Mouse (Mus musculus) heart, embryonic 11.5 days (tissue): Measurements from ENCODE around the gene Ergic2. TPM values are rescaled to one million over a fixed set of nuclear protein-coding genes. Genes with fewer than 3 reads are reported as not detected.

Source experiments
- ATAC-seq: fragments of 200-750 bp; cut with Nextera tagmentation; replicated peaks from 2 replicates; pipeline ENCODE4 v1.8.0; 2017; ENCODE audit warnings: moderate library complexity; ENCODE audit not compliant: insufficient number of reproducible peaks, low FRiP score, low TSS enrichment
- H3K27ac ChIP-seq: fragments of 300-500 bp; sonication (generic); 2 replicates; pipeline ENCODE4 v1.5.1; 2014; ENCODE audit warnings: mild to moderate bottlenecking, low read depth, low read length
- H3K27me3 ChIP-seq: fragments of 300-500 bp; sonication (generic); 2 replicates; pipeline ENCODE4 v1.6.1; 2014; ENCODE audit warnings: mild to moderate bottlenecking, low read length, mixed read lengths; ENCODE audit not compliant: control insufficient read depth, insufficient read depth
- H3K36me3 ChIP-seq: fragments of 300-500 bp; sonication (generic); 2 replicates; pipeline ENCODE4 v1.6.1; 2014; ENCODE audit warnings: mild to moderate bottlenecking, low read length, moderate library complexity, mixed read lengths; ENCODE audit not compliant: control insufficient read depth, insufficient read depth
- H3K4me1 ChIP-seq: fragments of 300-500 bp; sonication (generic); 2 replicates; pipeline ENCODE4 v1.6.1; 2014; ENCODE audit warnings: low read length; ENCODE audit not compliant: control insufficient read depth, insufficient read depth
- H3K4me2 ChIP-seq: fragments of 300-500 bp; sonication (generic); 2 replicates; pipeline ENCODE4 v1.6.1; 2014; ENCODE audit warnings: mild to moderate bottlenecking, moderate library complexity
- H3K4me3 ChIP-seq: fragments of 300-500 bp; sonication (generic); 2 replicates; pipeline ENCODE4 v1.5.1; 2014; ENCODE audit warnings: low read depth, low read length
- H3K9ac ChIP-seq: fragments of 300-500 bp; sonication (generic); 2 replicates; pipeline ENCODE4 v1.6.1; 2014; ENCODE audit warnings: mild to moderate bottlenecking, low read depth, low read length, moderate library complexity
- H3K9me3 ChIP-seq: fragments of 300-500 bp; sonication (generic); replicated peaks from 2 replicates; pipeline ENCODE4 v1.6.1; 2016; ENCODE audit warnings: low read length; ENCODE audit not compliant: control insufficient read depth
- WGBS: fragments of 180-500 bp; shearing (Covaris S2); extraction: QIAGEN DNeasy Blood & Tissue Kit; methylation state at CpG from one replicate; pipeline ENCODE4 v1.1.7; 2014; ENCODE audit not compliant: insufficient replicate concordance; 5-methylcytosine and 5-hydroxymethylcytosine counted together
- polyA plus RNA-seq: library from polyadenylated mRNA; unstranded; fragments of >200 nt; fragmentation: Nextera tagmentation; extraction: Ambion mirVana; gene quantifications from 2 replicates; pipeline ENCODE4 v1.2.1, GENCODE M21; 2014

Gene Ergic2
- polyA plus RNA-seq, 1 experiment from 2014 or later, result 176 TPM

DNA sequence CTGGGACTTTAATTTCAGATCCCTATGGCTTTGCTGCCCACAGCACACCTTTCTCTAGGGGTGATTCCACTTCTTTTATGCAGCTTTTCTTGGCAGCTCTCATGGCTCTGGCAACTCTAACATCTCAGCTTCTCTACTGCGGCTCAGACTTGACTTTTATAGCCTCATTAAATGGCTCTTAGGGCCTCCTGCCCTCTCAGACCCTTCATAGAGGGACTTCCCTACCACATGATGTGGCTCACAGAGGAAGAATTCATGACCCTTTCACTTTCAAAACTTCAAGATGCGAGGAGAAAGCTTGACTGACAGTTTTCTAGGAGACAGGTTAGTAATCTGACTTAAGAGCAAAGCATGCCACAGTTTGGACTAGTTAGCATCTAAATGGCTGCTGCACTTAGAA lies 10.5 kb upstream of the Ergic2 start:
- Histone ChIP-seq H3K9me3 (no peaks in the 10 kb centered on the region), H3K27ac (no peak overlapping the region), H3K9ac (no peak overlapping the region), H3K27me3 (no peaks in the 10 kb centered on the region), H3K36me3 (no peaks in the 10 kb centered on the region), H3K4me1 (no peaks in the 10 kb centered on the region), H3K4me3 (no peak overlapping the region), H3K4me2 (no peak overlapping the region)
- WGBS, result 80% methylated on average over 2 of the region's 2 CpGs
- no peak for ATAC-seq

DNA sequence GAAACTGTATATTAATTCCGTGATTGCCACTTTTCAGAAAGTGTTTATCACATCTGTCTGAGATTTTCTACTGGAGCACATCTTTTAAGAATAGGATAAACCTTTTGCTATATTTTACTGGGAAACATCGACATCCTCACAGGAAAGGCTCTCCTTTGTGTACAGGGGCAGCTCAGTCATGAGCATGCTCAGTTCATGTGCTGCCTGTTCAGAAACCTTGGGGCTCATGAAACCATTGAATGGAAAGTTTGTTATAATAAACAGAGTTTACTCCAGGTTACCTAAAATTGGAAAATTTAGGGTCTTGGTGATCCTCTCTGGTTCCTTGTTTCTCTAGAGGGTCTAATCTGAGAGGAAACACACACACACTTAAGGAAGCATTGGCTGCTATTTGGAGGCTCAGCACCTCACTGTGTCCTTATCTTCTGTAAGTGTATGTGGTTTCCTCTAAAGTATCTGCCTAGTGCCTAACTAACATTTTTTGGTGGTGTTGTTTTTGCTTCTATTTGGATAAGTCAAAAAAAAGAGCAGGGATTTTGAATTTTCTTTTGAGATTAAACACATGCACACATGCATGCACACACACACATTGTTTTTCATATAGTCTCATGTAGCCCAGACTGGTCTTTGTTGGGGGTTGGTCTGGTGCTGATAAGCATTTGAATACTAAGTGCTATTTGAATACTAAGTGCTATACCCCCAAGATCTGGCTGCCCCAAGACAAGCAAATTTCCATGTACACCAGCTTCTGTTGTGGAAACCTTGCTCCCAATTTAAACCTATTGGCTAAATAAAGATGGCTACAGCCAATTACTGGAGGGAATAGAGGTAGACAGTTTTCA lies 6.3 kb upstream of the Ergic2 start:
- Histone ChIP-seq H3K4me1 (no peaks in the 10 kb centered on the region), H3K9me3 (no peaks in the 10 kb centered on the region), H3K9ac (no peak overlapping the region), H3K4me2 (no peak overlapping the region), H3K27ac (no peak overlapping the region), H3K27me3 (no peaks in the 10 kb centered on the region), H3K36me3 (no peaks in the 10 kb centered on the region), H3K4me3 (no peak overlapping the region)
- 80% methylated on average over 2 of the region's 2 CpGs for WGBS
- no peak for ATAC-seq

DNA sequence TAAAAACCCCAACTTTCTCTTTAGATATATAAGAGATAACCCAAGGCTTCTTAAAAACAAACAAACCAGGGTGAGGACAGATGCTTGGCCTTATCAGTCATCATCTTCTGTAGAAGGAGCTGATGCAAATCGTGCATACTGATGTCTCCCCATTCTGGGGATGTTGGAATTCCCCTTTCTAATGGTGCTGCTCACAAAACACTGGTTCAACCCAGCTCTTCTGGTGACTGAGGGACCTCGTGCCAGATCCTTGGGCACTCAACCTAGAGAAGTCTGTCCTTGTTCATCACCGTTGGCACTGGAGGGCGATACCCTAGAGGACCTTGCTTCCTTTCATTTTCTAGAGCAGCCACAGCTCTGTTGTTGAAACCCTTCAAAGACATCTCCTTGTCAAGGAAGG lies 4.6 kb upstream of the Ergic2 start:
- H3K4me1 ChIP-seq, result peaks cover 4% of the 10 kb centered on the region; the same call in 1 of the 2 replicates
- no peaks in the 10 kb centered on the region for H3K9me3 ChIP-seq
- no peak overlapping the region for H3K9ac ChIP-seq
- H3K27me3 ChIP-seq, result no peaks in the 10 kb centered on the region
- no peaks in the 10 kb centered on the region for H3K36me3 ChIP-seq
- 85% methylated on average over 4 of the region's 4 CpGs for WGBS
- no peak for ATAC-seq
- no peak overlapping the region for H3K4me2 ChIP-seq
- no peak overlapping the region for H3K27ac ChIP-seq
- no peak overlapping the region for H3K4me3 ChIP-seq

DNA sequence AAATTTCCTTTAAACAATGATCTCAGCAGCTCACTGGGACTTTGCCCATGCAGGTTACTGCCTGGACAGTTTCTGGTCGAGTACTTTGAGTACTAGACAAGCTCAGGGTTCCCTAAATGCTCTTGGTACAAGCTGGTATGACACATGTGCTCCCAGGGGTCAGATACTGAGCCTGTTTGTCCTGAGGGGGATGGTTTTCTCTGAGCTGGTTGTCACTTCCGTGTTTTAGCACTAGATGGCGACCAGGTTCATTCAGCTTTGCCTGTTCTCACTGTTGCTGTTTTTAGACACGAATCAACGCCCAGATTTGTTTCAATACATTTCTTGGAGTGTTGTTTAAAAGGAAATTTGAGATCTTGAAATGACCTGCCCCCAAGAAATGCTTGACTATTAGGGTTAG lies 2.6 kb upstream of the Ergic2 start:
- no peaks in the 10 kb centered on the region for H3K27me3 ChIP-seq
- H3K4me3 ChIP-seq, result no peak overlapping the region
- no peak for ATAC-seq
- WGBS, result 8% methylated on average over 5 of the region's 5 CpGs
- no peaks in the 10 kb centered on the region for H3K36me3 ChIP-seq
- H3K27ac ChIP-seq, result no peak overlapping the region
- H3K9ac ChIP-seq, result no peak overlapping the region
- no peaks in the 10 kb centered on the region for H3K9me3 ChIP-seq
- H3K4me2 ChIP-seq, result no peak overlapping the region
- H3K4me1 ChIP-seq, result peaks cover 7% of the 10 kb centered on the region

DNA sequence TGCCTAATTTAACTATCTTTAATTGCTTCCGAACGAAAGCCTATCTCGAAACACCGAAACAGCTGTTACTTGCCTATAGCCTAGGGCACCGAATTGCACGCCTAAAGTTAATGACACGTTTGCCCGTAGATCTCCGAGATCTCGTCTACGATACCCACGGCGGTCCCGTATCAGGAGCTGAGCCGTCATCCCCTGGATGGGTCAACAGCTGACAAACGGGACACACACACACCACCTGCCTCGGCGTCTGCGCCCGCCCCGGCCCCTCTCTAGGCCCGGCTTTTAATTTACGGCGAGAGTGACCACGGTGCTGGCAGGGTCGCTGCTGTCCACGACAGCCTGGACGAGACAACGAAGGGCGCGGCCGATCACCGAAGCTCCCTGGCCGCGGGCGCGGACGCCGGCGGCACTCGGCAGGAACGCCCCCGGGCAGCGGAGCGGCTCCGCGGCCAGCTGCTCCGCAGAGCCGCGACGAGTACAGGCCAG lies 740 bp downstream of the Ergic2 start:
- peak overlapping the region; percentile 99 for H3K9ac ChIP-seq
- H3K27me3 ChIP-seq, result no peaks in the 10 kb centered on the region
- H3K27ac ChIP-seq, result peak overlapping the region; percentile 87
- no peaks in the 10 kb centered on the region for H3K9me3 ChIP-seq
- H3K36me3 ChIP-seq, result no peaks in the 10 kb centered on the region
- H3K4me1 ChIP-seq, result peaks cover 15% of the 10 kb centered on the region
- under 1% methylated on average over 51 of the region's 51 CpGs for WGBS
- peak overlapping the region; percentile 74 for H3K4me2 ChIP-seq
- peak; percentile 69 for ATAC-seq
- peak overlapping the region; percentile 97 for H3K4me3 ChIP-seq

DNA sequence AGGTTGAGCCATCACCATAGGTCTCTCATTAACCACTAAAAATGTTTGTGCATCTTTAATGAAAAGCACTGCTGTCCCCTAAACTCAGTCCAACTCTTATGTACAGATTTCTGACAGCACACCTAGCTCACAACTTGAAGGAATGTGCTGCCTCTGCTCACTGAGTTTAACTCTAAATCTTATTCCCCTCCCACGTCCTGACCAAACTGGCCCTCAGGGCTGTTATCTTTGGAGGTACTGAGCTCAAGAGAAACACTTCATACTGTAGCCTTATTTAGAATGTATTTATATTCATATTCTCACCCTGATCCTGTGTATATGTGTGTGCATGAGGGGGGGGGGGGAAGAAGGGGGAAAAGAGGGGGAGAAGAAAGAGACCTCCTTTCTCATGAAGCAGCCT lies 4.7 kb downstream of the Ergic2 start:
- Histone ChIP-seq H3K27me3 (no peaks in the 10 kb centered on the region), H3K9ac (no peak overlapping the region), H3K9me3 (no peaks in the 10 kb centered on the region), H3K4me3 (no peak overlapping the region), H3K36me3 (no peaks in the 10 kb centered on the region), H3K4me1 (peaks cover 11% of the 10 kb centered on the region), H3K4me2 (no peak overlapping the region), H3K27ac (no peak overlapping the region)
- no peak for ATAC-seq
- 41% methylated on average over 1 of the region's 1 CpGs for WGBS

DNA sequence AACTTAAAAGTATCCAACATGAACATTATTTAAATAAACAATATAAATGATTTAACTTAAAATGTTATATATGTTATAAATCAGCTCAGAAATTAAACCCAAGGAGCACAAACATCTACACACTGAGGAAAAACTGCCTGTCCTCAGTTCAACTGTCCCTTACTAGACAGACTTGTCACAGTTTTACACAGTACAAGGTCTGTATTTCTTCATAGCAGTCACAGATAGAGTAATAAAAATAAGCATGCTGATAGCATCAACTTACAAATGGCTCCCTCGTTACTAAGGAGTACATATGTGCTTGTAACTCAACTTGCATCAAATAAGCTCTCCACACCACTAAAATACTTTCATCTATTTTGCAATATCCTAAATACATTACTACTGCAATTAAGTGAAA lies 7.0 kb downstream of the Ergic2 start:
- Histone ChIP-seq H3K4me3 (no peak overlapping the region), H3K9ac (no peak overlapping the region), H3K27ac (no peak overlapping the region), H3K9me3 (no peaks in the 10 kb centered on the region), H3K4me1 (peaks cover 8% of the 10 kb centered on the region; the same call in 1 of the 2 replicates), H3K4me2 (no peak overlapping the region), H3K27me3 (no peaks in the 10 kb centered on the region), H3K36me3 (peaks cover 4% of the 10 kb centered on the region; the same call in 1 of the 2 replicates)
- no peak for ATAC-seq
- WGBS, result 75% methylated on average over 1 of the region's 1 CpGs

DNA sequence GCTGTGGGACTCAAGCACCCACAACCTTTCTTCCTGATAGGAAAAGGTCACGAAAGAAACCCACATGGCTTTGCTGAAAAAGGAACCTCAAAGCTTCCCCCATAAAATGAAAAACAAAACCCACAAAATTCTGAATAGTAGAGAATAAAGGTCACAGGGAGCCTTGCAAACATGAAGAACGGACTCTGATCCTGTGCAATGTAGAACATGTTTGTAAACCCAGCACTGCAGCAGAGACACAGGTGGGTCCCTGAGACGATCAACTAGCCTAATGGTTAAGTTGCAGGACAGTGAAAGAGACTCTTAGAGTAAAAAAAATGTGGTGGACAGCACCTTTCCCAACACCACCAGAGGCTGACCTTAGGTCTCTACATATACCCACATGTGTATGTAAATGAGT lies 12.4 kb downstream of the Ergic2 start:
- no peak overlapping the region for H3K4me2 ChIP-seq
- H3K4me3 ChIP-seq, result no peak overlapping the region
- no peaks in the 10 kb centered on the region for H3K27me3 ChIP-seq
- peaks cover 4% of the 10 kb centered on the region; the same call in 1 of the 2 replicates for H3K36me3 ChIP-seq
- no peak for ATAC-seq
- no peaks in the 10 kb centered on the region for H3K9me3 ChIP-seq
- no peaks in the 10 kb centered on the region for H3K4me1 ChIP-seq
- no peak overlapping the region for H3K9ac ChIP-seq
- no peak overlapping the region for H3K27ac ChIP-seq
- WGBS, result 87% methylated on average over 3 of the region's 3 CpGs

DNA sequence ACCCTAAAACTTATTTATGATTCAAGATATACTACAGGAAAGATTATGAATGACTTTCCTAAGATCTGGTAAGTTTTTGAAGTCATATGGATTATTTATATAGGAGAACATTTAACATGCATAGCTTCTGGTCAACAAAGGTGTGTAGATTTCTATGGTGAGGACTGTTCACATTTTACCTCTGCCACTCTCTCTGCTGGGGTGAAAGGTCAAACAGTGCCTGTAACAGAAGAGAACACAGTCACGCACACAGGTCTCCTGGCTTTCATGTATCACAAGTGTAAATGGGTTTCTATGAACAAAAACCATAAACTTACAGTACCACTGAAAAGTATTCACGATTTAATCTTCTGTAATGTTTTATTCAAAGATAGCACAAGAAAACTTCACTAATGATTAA lies 13.0 kb downstream of the Ergic2 start:
- H3K4me3 ChIP-seq, result no peak overlapping the region
- H3K4me1 ChIP-seq, result no peaks in the 10 kb centered on the region
- no peak for ATAC-seq
- H3K4me2 ChIP-seq, result no peak overlapping the region
- no peaks in the 10 kb centered on the region for H3K9me3 ChIP-seq
- no peaks in the 10 kb centered on the region for H3K27me3 ChIP-seq
- H3K27ac ChIP-seq, result no peak overlapping the region
- H3K9ac ChIP-seq, result no peak overlapping the region
- 82% methylated on average over 2 of the region's 2 CpGs for WGBS
- H3K36me3 ChIP-seq, result peaks cover 6% of the 10 kb centered on the region; the same call in 1 of the 2 replicates
